24 mouse cellular contexts compared by ENCODE assay signal in genomic region chr10:37291639-37292495, GRCm38 (mm10).
DNase-seq lines count a peak whose midpoint lies in the region; ATAC-seq and TF ChIP-seq lines count a peak whose summit lies in the region.
"Had no signal": no experiment of that assay in that cellular context is flagged by ENCODE, and none has a peak within 500 bp of the region (broad histone marks: within the 10 kb centered on the region; RNA-seq: fewer than 3 reads in every experiment).

No protein-coding gene starts in this region.

- H3K27me3 ChIP-seq in liver, adult 2 months (ENCODE audit: control insufficient read depth, insufficient read depth, low read length) = no peaks in the 10 kb centered on the region
- H3K27me3 ChIP-seq in liver, postnatal 0 days (ENCODE audit: insufficient read depth, low read length) = no peaks in the 10 kb centered on the region
- no peaks in the 10 kb centered on the region for H3K27me3 ChIP-seq in kidney, embryonic 16.5 days (ENCODE audit: insufficient read depth, low read length)
- no peaks in the 10 kb centered on the region for H3K27me3 ChIP-seq in myocyte (ENCODE audit: control insufficient read depth, insufficient read depth, insufficient read length)
- H3K27me3 ChIP-seq: Patski had no signal

- H3K27ac ChIP-seq in liver, adult 2 months (replicated peaks; ENCODE audit: insufficient read depth, low read depth, low read length) = no peak overlapping the region
- H3K27ac ChIP-seq in liver, postnatal 0 days (ENCODE audit: low read depth) = no peak overlapping the region
- no peak overlapping the region; the same call in 1 of the 2 replicates for H3K27ac ChIP-seq in kidney, embryonic 16.5 days (ENCODE audit: low read length)
- H3K27ac ChIP-seq: embryonic facial prominence, embryonic 10.5 days; forebrain, embryonic 10.5 days; hindbrain, embryonic 14.5 days; liver, embryonic 14.5 days; macrophage; midbrain, embryonic 10.5 days; stomach, postnatal 0 days had no signal

- H3K4me1 ChIP-seq in liver, adult 2 months (ENCODE audit: control insufficient read depth, insufficient read depth, low read length) = no peaks in the 10 kb centered on the region
- H3K4me1 ChIP-seq in liver, postnatal 0 days (ENCODE audit: insufficient read depth) = no peaks in the 10 kb centered on the region
- H3K4me1 ChIP-seq in kidney, embryonic 16.5 days (ENCODE audit: insufficient read depth, low read length) = no peaks in the 10 kb centered on the region
- H3K4me1 ChIP-seq: embryonic facial prominence, embryonic 10.5 days; forebrain, embryonic 10.5 days; midbrain, embryonic 10.5 days had no signal

- H3K9ac ChIP-seq in liver, adult 2 months (ENCODE audit: low read depth, low read length) = no peak overlapping the region
- no peak overlapping the region for H3K9ac ChIP-seq in liver, postnatal 0 days (replicated peaks)
- H3K9ac ChIP-seq in kidney, embryonic 16.5 days (replicated peaks; ENCODE audit: low read length) = no peak overlapping the region
- H3K9ac ChIP-seq: forebrain, postnatal 0 days; hindbrain, embryonic 14.5 days; liver, embryonic 14.5 days had no signal

- intact Hi-C loops in gastrocnemius, postnatal 14 days (cut with DNase I; ENCODE audit: low total_unique reads) = no loop called here

- ATAC-seq in liver, postnatal 0 days = no peak
- ATAC-seq in kidney, embryonic 16.5 days (ENCODE audit: low FRiP score, low TSS enrichment) = peak; percentile 39; the same call in 1 of the 2 replicates
- no peak for ATAC-seq in megakaryocyte-erythroid progenitor cell, adult 5-6 weeks (replicated peaks; ENCODE audit: low FRiP score, low TSS enrichment, poor library complexity, severe bottlenecking)
- ATAC-seq: forebrain, postnatal 0 days; inflammation-experienced regulatory T-cells, adult 6 months; Patski had no signal

- H3K4me3 ChIP-seq in liver, adult 2 months (ENCODE audit: insufficient read depth, low read depth, low read length) = no peak overlapping the region
- H3K4me3 ChIP-seq in liver, postnatal 0 days (ENCODE audit: low read depth, low read length) = no peak overlapping the region
- H3K4me3 ChIP-seq in kidney, embryonic 16.5 days (ENCODE audit: low read length) = no peak overlapping the region
- no peak overlapping the region for H3K4me3 ChIP-seq in myocyte
- H3K4me3 ChIP-seq: embryonic facial prominence, embryonic 10.5 days; forebrain, embryonic 10.5 days; midbrain, embryonic 10.5 days had no signal

- no peak for TF ChIP-seq EP300 in liver, postnatal 0 days (IDR thresholded peaks at IDR 0.05; ENCODE audit: low read depth)

- no peak for TF ChIP-seq CTCF in liver, adult 2 months (IDR thresholded peaks at IDR 0.05; ENCODE audit: low read depth, low read length)
- TF ChIP-seq CTCF in liver, postnatal 0 days (IDR thresholded peaks at IDR 0.05; ENCODE audit: low read depth) = no peak

- H3K79me2 ChIP-seq in liver, adult 2 months (ENCODE audit: control insufficient read depth, insufficient read depth, low read length) = no peaks in the 10 kb centered on the region
- H3K79me2 ChIP-seq in myocyte (ENCODE audit: control insufficient read depth, insufficient read depth) = no peaks in the 10 kb centered on the region

- no peak for TF ChIP-seq POLR2A in liver, adult 2 months (IDR thresholded peaks at IDR 0.05; ENCODE audit: extremely low read depth, insufficient read depth, low read length)
- TF ChIP-seq POLR2A in myocyte (IDR thresholded peaks at IDR 0.05; ENCODE audit: insufficient read length, low read depth) = no peak

- H3K9me3 ChIP-seq in liver, postnatal 0 days (ENCODE audit: low read length) = no peaks in the 10 kb centered on the region
- H3K9me3 ChIP-seq in kidney, embryonic 16.5 days (ENCODE audit: low read length) = no peaks in the 10 kb centered on the region
- H3K9me3 ChIP-seq: embryonic facial prominence, embryonic 10.5 days; forebrain, embryonic 10.5 days; midbrain, embryonic 10.5 days had no signal

- no peak overlapping the region for H3K4me2 ChIP-seq in liver, postnatal 0 days (ENCODE audit: low read depth, low read length)
- H3K4me2 ChIP-seq in kidney, embryonic 16.5 days (replicated peaks; ENCODE audit: low read depth, low read length) = no peak overlapping the region
- no peak overlapping the region for H3K4me2 ChIP-seq in myocyte (ENCODE audit: low read depth)
- H3K4me2 ChIP-seq: hindbrain, embryonic 14.5 days had no signal

- no peak overlapping the region for H3ac ChIP-seq in myocyte (ENCODE audit: control insufficient read depth, insufficient read length)

- DNase-seq in adrenal gland, adult 2 months = peak; percentile 14
- no peak for DNase-seq in adrenal gland, adult 18-20 months (ENCODE audit: low spot score in 2 of 2)
- peak; percentile 58 for DNase-seq in liver, adult 2 months (ENCODE audit: extremely low read depth, low read depth, low spot score)
- no peak for DNase-seq in liver, postnatal 0 days
- DNase-seq in gastrocnemius, postnatal 14 days = no peak
- DNase-seq: cerebellum, adult 11-12 months; cerebellum, postnatal 10 days; forebrain, postnatal 0 days; heart, postnatal 4 days; layer of hippocampus, adult 9-11 months; thymus, adult 2 months; thymus, postnatal 4 days had no signal

- no peaks in the 10 kb centered on the region for H3K36me3 ChIP-seq in liver, adult 2 months (ENCODE audit: control insufficient read depth, insufficient read depth, low read length)
- H3K36me3 ChIP-seq in liver, postnatal 0 days (replicated peaks; ENCODE audit: insufficient read depth, low read length) = no peaks in the 10 kb centered on the region
- H3K36me3 ChIP-seq in kidney, embryonic 16.5 days (ENCODE audit: insufficient read depth, low read length) = no peaks in the 10 kb centered on the region
- H3K36me3 ChIP-seq in myocyte (ENCODE audit: control insufficient read depth, insufficient read depth) = no peaks in the 10 kb centered on the region
- H3K36me3 ChIP-seq: embryonic facial prominence, embryonic 10.5 days; forebrain, embryonic 10.5 days; midbrain, embryonic 10.5 days had no signal

- 82% methylated on average over 2 of the region's 2 CpGs for WGBS in liver, adult 2 months
- 74% methylated on average over 2 of the region's 2 CpGs for WGBS in liver, postnatal 0 days (ENCODE audit: insufficient replicate concordance)
- 70% methylated on average over 2 of the region's 2 CpGs for WGBS in kidney, embryonic 16.5 days

TF ChIP-seq in myocyte, 11 proteins besides CTCF, POLR2A, EP300 and RAD21:
- no peak for TF ChIP-seq USF1 (IDR thresholded peaks at IDR 0.05; ENCODE audit: low read depth)
- TF ChIP-seq CEBPB (IDR thresholded peaks at IDR 0.05; ENCODE audit: insufficient read depth, poor library complexity, severe bottlenecking) = peak; percentile 80; the same call in 1 of the 2 replicates
- no peak for TF ChIP-seq REST (IDR thresholded peaks at IDR 0.05; ENCODE audit: insufficient read depth, insufficient read length)
- TF ChIP-seq MAX (IDR thresholded peaks at IDR 0.05; ENCODE audit: low read depth) = no peak
- no peak for TF ChIP-seq MYOG (IDR thresholded peaks at IDR 0.05; ENCODE audit: control insufficient read depth in 1 of 3, insufficient read depth in 1 of 3, insufficient read length in 2 of 3, low read depth in 2 of 3)
- no peak for TF ChIP-seq SRF (IDR thresholded peaks at IDR 0.05; ENCODE audit: control insufficient read depth, insufficient read length, low read depth)

Comparison
In these comparisons a context has a peak if more than half of its experiments do, and no peak if none do; other contexts are left out.
1. DNase-seq: peak in adrenal gland, adult 2 months (single experiment) and liver, adult 2 months (single experiment); none in adrenal gland, adult 18-20 months (0 of 2), liver, postnatal 0 days (single experiment) and gastrocnemius, postnatal 14 days (single experiment).